Mouse (Mus musculus): ENCODE measurements around the gene Stum. TPM values are rescaled to one million over a fixed set of nuclear protein-coding genes. Genes with fewer than 3 reads are reported as not detected.

Gene Stum
- total RNA-seq, 2 experiments from 2014 or later = 146 to 150 TPM

GRCm38 (mm10) chr1:180417118-180417517 lies 66.2 kb downstream of the Stum start:
- DNase-seq (ENCODE audit: low spot score in 2 of 2) = no peak
- intact Hi-C loops (cut with DNase I) = no loop called here

- DNase-seq (ENCODE audit: low spot score in 2 of 2) = no peak
- intact Hi-C loops (cut with DNase I) = no loop called here
Observed at GRCm38 (mm10) chr1:180415836-180416235, 67.5 kb downstream of the Stum start.

GRCm38 (mm10) chr1:180415064-180415463 lies 68.2 kb downstream of the Stum start:
- intact Hi-C loops (cut with DNase I) = no loop called here
- DNase-seq (ENCODE audit: low spot score in 2 of 2) = no peak

GRCm38 (mm10) chr1:180410306-180410705 lies 73.0 kb downstream of the Stum start:
- intact Hi-C loops (cut with DNase I) = no loop called here
- DNase-seq (ENCODE audit: low spot score in 2 of 2) = no peak

GRCm38 (mm10) chr1:180409771-180410170 lies 73.5 kb downstream of the Stum start:
- intact Hi-C loops (cut with DNase I) = loop anchor here (5.0 kb wide), 1 partner anchor 77 kb away; the partner anchor contains the start of gene Itpkb
- DNase-seq (ENCODE audit: low spot score in 2 of 2) = no peak

GRCm38 (mm10) chr1:180408832-180409231 lies 74.5 kb downstream of the Stum start:
- intact Hi-C loops (cut with DNase I) = loop anchor here (5.0 kb wide), 1 partner anchor 77 kb away; the partner anchor contains the start of gene Itpkb
- no peak for DNase-seq (ENCODE audit: low spot score in 2 of 2)

GRCm38 (mm10) chr1:180407727-180408719 lies 75.3 kb downstream of the Stum start:
- DNase-seq (ENCODE audit: low spot score in 2 of 2) = no peak
- intact Hi-C loops (cut with DNase I) = loop anchor here (1.0 to 5.0 kb wide), 2 partner anchors 76 to 140 kb away; partner anchors contain the start of gene Itpkb

- intact Hi-C loops (cut with DNase I) = loop anchor here (1.0 to 5.0 kb wide), 2 partner anchors 75 to 139 kb away; partner anchors contain the start of gene Itpkb
- peak in 1 of 2 experiments; percentile 67 for DNase-seq (ENCODE audit: low spot score in 2 of 2)
Observed at GRCm38 (mm10) chr1:180407171-180407671, 76.1 kb downstream of the Stum start.

- no peak for DNase-seq (ENCODE audit: low spot score in 2 of 2)
- intact Hi-C loops (cut with DNase I) = loop anchor here (1.0 to 5.0 kb wide), 2 partner anchors 74 to 138 kb away; partner anchors contain the start of gene Itpkb
Observed at GRCm38 (mm10) chr1:180406336-180407035, 76.8 kb downstream of the Stum start.

- DNase-seq (ENCODE audit: low spot score in 2 of 2) = no peak
- intact Hi-C loops (cut with DNase I) = loop anchor here (5.0 kb wide), 1 partner anchor 73 kb away; the partner anchor contains the start of gene Itpkb
Observed at GRCm38 (mm10) chr1:180405576-180406335, 77.5 kb downstream of the Stum start.

- intact Hi-C loops (cut with DNase I) = loop anchor here (5.0 kb wide), 1 partner anchor 72 kb away; the partner anchor contains the start of gene Itpkb
- no peak for DNase-seq (ENCODE audit: low spot score in 2 of 2)
Observed at GRCm38 (mm10) chr1:180404706-180405105, 78.6 kb downstream of the Stum start.

GRCm38 (mm10) chr1:180403694-180404606 lies 79.4 kb downstream of the Stum start:
- DNase-seq (ENCODE audit: low spot score in 2 of 2) = peak in 1 of 2 experiments; percentile 37
- intact Hi-C loops (cut with DNase I) = no loop called here

- intact Hi-C loops (cut with DNase I) = no loop called here
- no peak for DNase-seq (ENCODE audit: low spot score in 2 of 2)
Observed at GRCm38 (mm10) chr1:180403357-180403693, 80.0 kb downstream of the Stum start.

- intact Hi-C loops (cut with DNase I) = no loop called here
- no peak for DNase-seq (ENCODE audit: low spot score in 2 of 2)
Observed at GRCm38 (mm10) chr1:180402481-180403081, 80.7 kb downstream of the Stum start.

- no peak for DNase-seq (ENCODE audit: low spot score in 2 of 2)
- intact Hi-C loops (cut with DNase I) = no loop called here
Observed at GRCm38 (mm10) chr1:180401725-180402124, 81.6 kb downstream of the Stum start.

- intact Hi-C loops (cut with DNase I) = no loop called here
- no peak for DNase-seq (ENCODE audit: low spot score in 2 of 2)
Observed at GRCm38 (mm10) chr1:180400691-180401455, 82.4 kb downstream of the Stum start.

GRCm38 (mm10) chr1:180398446-180398845 lies 84.9 kb downstream of the Stum start:
- no peak for DNase-seq (ENCODE audit: low spot score in 2 of 2)
- intact Hi-C loops (cut with DNase I) = no loop called here
